Mouse (Mus musculus) bone marrow macrophage, adult 2 months (primary cell): ENCODE results near the gene Olfr1346. TPM values are rescaled to one million over a fixed set of nuclear protein-coding genes. Genes with fewer than 3 reads are reported as not detected.

ENCODE experiments used
- H3K27ac ChIP-seq: 2 replicates; pipeline ENCODE4 v1.5.1; 2012; ENCODE audit warnings: low read depth, low read length; ENCODE audit not compliant: insufficient read depth
- H3K4me1 ChIP-seq: 2 replicates; pipeline ENCODE4 v1.6.1; 2012; ENCODE audit warnings: low read length; ENCODE audit not compliant: control insufficient read depth, insufficient read depth
- H3K4me3 ChIP-seq: 2 replicates; pipeline ENCODE4 v1.5.1; 2012; ENCODE audit warnings: mild to moderate bottlenecking, low read length, moderate library complexity; ENCODE audit not compliant: insufficient read depth
- CTCF ChIP-seq: IDR thresholded peaks from 2 replicates; pipeline ENCODE4 v1.5.1; 2012; ENCODE audit warnings: low read depth, mild to moderate bottlenecking, low read length, moderate library complexity
- POLR2A ChIP-seq: IDR thresholded peaks from 2 replicates; pipeline ENCODE4 v1.6.1; 2012; ENCODE audit warnings: mild to moderate bottlenecking, low read depth, low read length, borderline replicate concordance
- polyA plus RNA-seq: library from polyadenylated mRNA; stranded (reverse); fragments of >200 nt; gene quantifications from 2 replicates; pipeline ENCODE4 v1.2.4, GENCODE M21; 2012; ENCODE audit not compliant: missing spikeins, insufficient read depth, insufficient read length

The Olfr1346 gene
- polyA plus RNA-seq, 1 experiment, result not detected

DNA sequence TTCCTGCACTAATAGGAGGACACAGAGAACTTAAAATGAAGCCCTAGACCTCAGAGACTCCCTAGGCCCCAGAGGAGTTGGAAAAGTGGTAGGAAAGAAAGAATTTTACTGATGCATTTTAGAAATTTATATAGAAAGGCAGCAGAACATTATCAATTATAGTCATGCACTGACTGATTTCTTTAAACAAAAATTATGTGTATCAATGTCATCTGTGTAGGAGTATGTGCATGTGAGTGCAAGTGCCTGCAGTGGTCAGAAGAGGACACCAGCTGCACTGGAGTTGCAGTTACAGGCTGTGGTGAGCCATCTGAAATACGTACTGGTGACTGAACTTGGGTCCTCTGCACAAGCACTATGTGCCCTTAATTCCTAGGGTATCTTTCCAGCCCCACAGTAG is 32.8 kb downstream of the Olfr1346 start, which contains the start of gene Olfr1347:
Olfr1347 (minus strand) TSS at position 101 of the 400 bp plus-strand sequence.
- H3K27ac ChIP-seq, result no peak within 1 kb of the TSS
- no peak within 1 kb of the TSS for H3K4me3 ChIP-seq
- TF ChIP-seq POLR2A, result no peak
- TF ChIP-seq CTCF, result no peak
- H3K4me1 ChIP-seq, result no peaks in the 10 kb centered on the region

DNA sequence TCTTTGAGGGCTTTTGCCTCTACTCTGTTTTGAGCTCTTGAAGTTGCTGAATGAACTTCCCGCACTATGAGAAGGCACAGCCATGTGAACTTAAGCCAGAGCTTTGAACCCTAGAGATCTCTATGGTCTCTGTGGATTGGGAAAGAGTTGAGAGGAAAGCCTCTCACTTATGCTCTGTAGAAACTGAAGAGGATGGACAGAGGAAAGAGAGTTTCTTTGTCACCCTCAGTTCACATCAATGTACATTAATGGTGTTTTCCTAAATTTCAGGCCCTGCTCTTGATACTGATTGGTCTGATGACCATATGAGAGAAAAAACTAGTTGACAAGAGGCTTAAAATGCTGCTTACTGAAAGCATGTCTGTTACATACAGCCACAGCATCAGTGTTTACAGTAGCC is 41.7 kb downstream of the Olfr1346 start, which contains the start of gene Olfr1348:
Olfr1348 (minus strand) TSS at position 101 of the 400 bp plus-strand sequence.
- Histone ChIP-seq H3K27ac (no peak within 1 kb of the TSS), H3K4me3 (no peak within 1 kb of the TSS), H3K4me1 (no peaks in the 10 kb centered on the region)
- TF ChIP-seq CTCF (no peak), POLR2A (no peak)

GRCm38 (mm10) chr7:6521666-6522065 is 54.8 kb downstream of the Olfr1346 start:
- H3K4me3 ChIP-seq, result no peak overlapping the region
- TF ChIP-seq CTCF (no peak), POLR2A (no peak)
- no peak overlapping the region for H3K27ac ChIP-seq
- H3K4me1 ChIP-seq, result no peaks in the 10 kb centered on the region

- Histone ChIP-seq H3K4me1 (no peaks in the 10 kb centered on the region), H3K4me3 (no peak within 1 kb of the TSS), H3K27ac (no peak within 1 kb of the TSS)
- TF ChIP-seq CTCF (no peak), POLR2A (no peak)
These were observed 55.9 kb downstream of the Olfr1346 start, which contains the start of gene Olfr1349 for GRCm38 (mm10) chr7:6522850-6523249. Gene Olfr1349, minus strand, starts transcription at chr7:6522950.

- Histone ChIP-seq H3K4me3 (no peak overlapping the region), H3K4me1 (no peaks in the 10 kb centered on the region), H3K27ac (no peak overlapping the region)
- TF ChIP-seq POLR2A (no peak), CTCF (no peak)
These were observed 58.1 kb downstream of the Olfr1346 start for GRCm38 (mm10) chr7:6525001-6525400.

- Histone ChIP-seq H3K4me3 (no peak overlapping the region), H3K4me1 (no peaks in the 10 kb centered on the region), H3K27ac (no peak overlapping the region)
- TF ChIP-seq CTCF (peak; percentile 35; the same call in 1 of the 2 replicates), POLR2A (no peak)
These were observed 59.2 kb downstream of the Olfr1346 start for GRCm38 (mm10) chr7:6526141-6526540.

Other genes with a start within 250 kb of the Olfr1346 start
- gene Zscan5b, start 244.8 kb upstream of the Olfr1346 start, polyA plus RNA-seq, result not detected in 2 replicates
- gene Epp13, start 214.4 kb upstream of the Olfr1346 start, polyA plus RNA-seq, result not detected in 2 replicates
- gene Zfp667, start 180.5 kb upstream of the Olfr1346 start, polyA plus RNA-seq, result 2.0 and 2.9 TPM in 2 replicates
- gene Zfp583, start 135.8 kb upstream of the Olfr1346 start, polyA plus RNA-seq, result 3.2 and 3.9 TPM in 2 replicates
- 0.31 TPM in 1 of 2 replicates, not detected in the other for gene Gm3854, start 123.3 kb upstream of the Olfr1346 start, polyA plus RNA-seq
- 2.5 and 2.7 TPM in 2 replicates for gene Zfp78, start 103.8 kb upstream of the Olfr1346 start, polyA plus RNA-seq
- 8.7 and 9.5 TPM in 2 replicates for gene Zfp28, start 83.8 kb upstream of the Olfr1346 start, polyA plus RNA-seq
- gene Smim17, start 68.4 kb upstream of the Olfr1346 start, polyA plus RNA-seq, result 0.25 TPM in 1 of 2 replicates, not detected in the other
- gene Gm20715, start 56.8 kb upstream of the Olfr1346 start, polyA plus RNA-seq, result 0.17 TPM in 1 of 2 replicates, not detected in the other
- not detected in 2 replicates for gene Olfr1344, start 28.4 kb upstream of the Olfr1346 start, polyA plus RNA-seq
- 0.11 TPM in 1 of 2 replicates, not detected in the other for gene Olfr1336, start 10.9 kb upstream of the Olfr1346 start, polyA plus RNA-seq
- not detected in 2 replicates for gene Olfr5, start 19.8 kb downstream of the Olfr1346 start, polyA plus RNA-seq
- gene Olfr1347, start 32.7 kb downstream of the Olfr1346 start, polyA plus RNA-seq, result not detected in 2 replicates
- not detected in 2 replicates for gene Olfr1348, start 41.6 kb downstream of the Olfr1346 start, polyA plus RNA-seq
- gene Olfr1349, start 55.8 kb downstream of the Olfr1346 start, polyA plus RNA-seq, result not detected in 2 replicates
- not detected in 2 replicates for gene Olfr1350, start 97.7 kb downstream of the Olfr1346 start, polyA plus RNA-seq
- gene Zim1, start 229.3 kb downstream of the Olfr1346 start, polyA plus RNA-seq, result 0.11 TPM in 1 of 2 replicates, not detected in the other